ENCODE assay signal across 18 mouse cellular contexts in the genomic region with DNA sequence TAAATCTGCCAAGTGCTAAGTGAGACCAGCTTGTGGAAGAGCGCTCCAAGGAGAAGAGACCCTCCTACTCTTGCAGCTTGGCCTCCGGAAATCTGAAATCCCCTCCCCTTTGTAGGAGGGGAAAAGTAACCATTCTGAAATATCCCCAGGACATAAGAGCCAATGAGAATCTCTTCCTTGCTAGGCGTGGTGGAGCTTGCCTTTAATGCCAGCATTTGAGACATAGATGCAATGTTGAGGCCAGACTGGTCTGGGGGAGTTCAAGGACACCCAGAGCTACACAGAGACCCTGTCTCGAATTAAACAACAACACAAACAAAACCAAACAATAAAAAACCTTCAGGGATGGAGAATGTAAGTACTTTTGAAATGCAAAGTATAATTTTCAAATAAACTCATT. TPM values are rescaled to one million over a fixed set of nuclear protein-coding genes. Genes with fewer than 3 reads are reported as not detected.
"Had no signal": no experiment of that assay in that cellular context is flagged by ENCODE, and none has a peak within 500 bp of the region (broad histone marks: within the 10 kb centered on the region; RNA-seq: fewer than 3 reads in every experiment).

Gene Gja6 (minus strand): TSS at position 101 of the 400 bp plus-strand sequence.

- DNase-seq: liver, postnatal 0 days; lung, adult 2 months; lung, postnatal 14 days; lung, postnatal 36 days; right cerebral cortex, postnatal 14 days; thymus, adult 2 months; thymus, postnatal 25 days; thymus, postnatal 4 days had no signal

- H3K27ac ChIP-seq: lung, embryonic 15.5 days; macrophage; midbrain, embryonic 13.5 days; midbrain, embryonic 15.5 days; neural tube, embryonic 13.5 days; neural tube, embryonic 15.5 days; stomach, embryonic 15.5 days; stomach, postnatal 0 days had no signal

- H3K4me1 ChIP-seq: lung, embryonic 15.5 days; midbrain, embryonic 13.5 days; midbrain, embryonic 15.5 days; neural tube, embryonic 13.5 days; neural tube, embryonic 15.5 days; stomach, embryonic 15.5 days had no signal

- H3K4me3 ChIP-seq: lung, embryonic 15.5 days; megakaryocyte, embryonic 14.5 days; midbrain, embryonic 13.5 days; midbrain, embryonic 15.5 days; neural tube, embryonic 13.5 days; neural tube, embryonic 15.5 days; stomach, embryonic 15.5 days had no signal

RNA-seq across cellular contexts. Expression of gene Gja6, which starts in this region (rescaled TPM):
- polyA plus RNA-seq: macrophage; midbrain, embryonic 13.5 days; neural tube, embryonic 11.5 days had no signal
